Mouse (Mus musculus) brain, embryonic 14.5 days (tissue): ENCODE data around the gene C2cd4d.

Experiments used
- CTCF ChIP-seq: fragments of 200-500 bp; IDR thresholded peaks from 2 replicates; pipeline ENCODE4 v1.5.1; 2012; ENCODE audit warnings: inconsistent platforms, mild to moderate bottlenecking, moderate library complexity, borderline replicate concordance; ENCODE audit not compliant: insufficient read depth, insufficient read length; ENCODE audit errors: extremely low read depth
- POLR2A ChIP-seq: fragments of 200-500 bp; IDR thresholded peaks from 2 replicates; pipeline ENCODE4 v1.6.1; 2012; ENCODE audit warnings: mild to moderate bottlenecking, inconsistent platforms, borderline replicate concordance; ENCODE audit not compliant: poor library complexity, insufficient read depth, insufficient read length, severe bottlenecking; ENCODE audit errors: extremely low read depth

GRCm38 (mm10) chr3:94373090-94373489, 10.9 kb downstream of the C2cd4d start:
- TF ChIP-seq CTCF (no peak), POLR2A (no peak)
